Mouse (Mus musculus) olfactory bulb, adult 2 months (tissue): ENCODE results near the gene Pde4a.

Experiments used
- CTCF ChIP-seq: fragments of 200-500 bp; IDR thresholded peaks from 2 replicates; pipeline ENCODE4 v1.5.1; 2012; ENCODE audit warnings: low read depth, mild to moderate bottlenecking, low read length, moderate library complexity; ENCODE audit not compliant: insufficient read depth
- POLR2A ChIP-seq: fragments of 200-500 bp; IDR thresholded peaks from 2 replicates; pipeline ENCODE4 v1.6.1; 2012; ENCODE audit warnings: mild to moderate bottlenecking, low read depth, low read length, moderate library complexity; ENCODE audit not compliant: insufficient read depth

DNA sequence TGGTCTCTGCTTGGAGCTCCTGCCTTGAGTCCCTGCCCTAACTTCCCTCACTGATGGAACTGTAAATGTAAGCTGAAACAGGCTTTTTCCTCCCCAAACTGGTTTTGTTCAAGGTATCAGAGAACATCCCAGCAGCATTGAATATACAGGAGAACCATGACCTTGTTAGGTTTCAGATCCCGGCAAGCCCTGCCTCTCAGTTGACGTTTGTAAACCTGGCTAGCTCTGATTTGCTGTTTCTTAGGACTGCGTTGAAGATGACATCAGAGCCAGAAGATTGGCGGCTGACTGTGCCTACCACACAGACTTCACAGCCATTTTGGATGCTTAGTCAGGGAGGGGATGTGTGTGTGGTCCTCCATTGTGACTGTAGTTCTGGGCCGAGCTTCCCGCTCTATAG is 58.4 kb downstream of the Pde4a start:
- TF ChIP-seq POLR2A (no peak), CTCF (no peak)
